ENCODE assay signal across 8 mouse cellular contexts in the genomic region with DNA sequence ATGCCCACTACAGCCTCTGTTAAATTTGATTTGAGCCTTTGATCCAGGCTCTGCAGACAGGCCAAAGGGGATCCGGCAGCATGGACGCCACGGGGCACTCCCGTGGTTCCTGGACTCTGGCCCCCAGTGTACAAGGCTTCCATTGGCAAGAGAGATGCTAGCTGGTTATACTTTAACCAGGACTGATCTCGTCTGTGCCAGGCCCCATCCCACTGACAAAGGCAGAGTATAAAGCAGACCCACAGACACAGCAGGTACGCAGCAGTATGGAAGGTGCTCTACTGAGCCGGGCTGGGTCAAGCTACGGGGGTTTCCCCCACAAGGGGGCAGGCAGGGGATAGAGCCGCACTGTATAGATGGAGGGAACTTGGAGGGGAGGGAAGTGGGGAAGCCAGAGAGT. TPM values are rescaled to one million over a fixed set of nuclear protein-coding genes. Genes with fewer than 3 reads are reported as not detected.
DNase-seq lines count a peak whose midpoint lies in the region; ATAC-seq and TF ChIP-seq lines count a peak whose summit lies in the region.
"Had no signal": no experiment of that assay in that cellular context is flagged by ENCODE, and none has a peak within 500 bp of the region (broad histone marks: within the 10 kb centered on the region; RNA-seq: fewer than 3 reads in every experiment).

No protein-coding gene starts in this region.

- peaks cover 52% of the 10 kb centered on the region for H3K27me3 ChIP-seq in E14TG2a.4 (ENCODE audit: insufficient read depth, low read length)

- H3K9me3 ChIP-seq in E14TG2a.4 (ENCODE audit: low read length) = no peaks in the 10 kb centered on the region
- H3K9me3 ChIP-seq: midbrain, embryonic 13.5 days had no signal

- no peak overlapping the region; the same call in 1 of the 2 replicates for H3K4me3 ChIP-seq in E14TG2a.4 (replicated peaks; ENCODE audit: low read length)
- H3K4me3 ChIP-seq: midbrain, embryonic 13.5 days had no signal

- DNase-seq in ES-CJ7 (ENCODE audit: low read depth, low spot score) (peak; percentile 73), liver (peak; percentile 82)
- DNase-seq in left cerebral cortex, postnatal 10 days (ENCODE audit: extremely low spot score in 1 of 2, low spot score in 2 of 2) = no peak
- no peak for DNase-seq in frontal cortex, postnatal 36 days (ENCODE audit: low spot score in 2 of 2)
- no peak for DNase-seq in left cerebral cortex, postnatal 36 days (ENCODE audit: low spot score in 2 of 2)

- peak; percentile 54 for ATAC-seq in erythroid progenitor cell, adult 5-6 weeks (replicated peaks; ENCODE audit: low FRiP score, poor library complexity, severe bottlenecking)
- ATAC-seq: midbrain, embryonic 13.5 days had no signal

- peak; percentile 50 for TF ChIP-seq CTCF in E14TG2a.4 (conservative IDR thresholded peaks at IDR 0.05; ENCODE audit: low read length)

- no peaks in the 10 kb centered on the region for H3K36me3 ChIP-seq in E14TG2a.4 (ENCODE audit: insufficient read depth, low read length)
- H3K36me3 ChIP-seq: midbrain, embryonic 13.5 days had no signal

- intact Hi-C loops in left cerebral cortex, postnatal 10 days (cut with DNase I) = no loop called here
- intact Hi-C loops in left cerebral cortex, postnatal 36 days (cut with DNase I) = no loop called here

- peaks cover 34% of the 10 kb centered on the region for H3K4me1 ChIP-seq in E14TG2a.4 (replicated peaks; ENCODE audit: low read depth, low read length)

RNA-seq across cellular contexts. Expression of gene Pklr, which starts 0.4 kb away (rescaled TPM):
- 13.8 and 16.6 TPM in 2 replicates for total RNA-seq in erythroid progenitor cell, adult 5-6 weeks (2015; ENCODE audit: low replicate concordance)
- 5.5 TPM in 2 replicates for total RNA-seq in erythroid progenitor cell, adult 5-6 weeks (2017; ENCODE audit: low replicate concordance)
- total RNA-seq in left cerebral cortex, postnatal 10 days (2021) = not detected
- total RNA-seq in left cerebral cortex, postnatal 36 days (2021) = not detected

RNA-seq across cellular contexts. Expression of gene Hcn3, which starts 23.6 kb away (rescaled TPM):
- not detected in 2 replicates for total RNA-seq in erythroid progenitor cell, adult 5-6 weeks (2015; ENCODE audit: low replicate concordance)
- total RNA-seq in erythroid progenitor cell, adult 5-6 weeks (2017; ENCODE audit: low replicate concordance) = 3.3 TPM in 1 of 2 replicates, not detected in the other
- 10 to 100 TPM; 37.0 to 48.6 TPM for total RNA-seq in left cerebral cortex, postnatal 10 days (2021)
- total RNA-seq in left cerebral cortex, postnatal 36 days (2021) = 10 to 100 TPM; 12.9 to 19.1 TPM

RNA-seq across cellular contexts. Expression of gene Clk2, which starts 28.2 kb away (rescaled TPM):
- total RNA-seq in erythroid progenitor cell, adult 5-6 weeks (2015; ENCODE audit: low replicate concordance) = 42.5 and 52.8 TPM in 2 replicates
- total RNA-seq in erythroid progenitor cell, adult 5-6 weeks (2017; ENCODE audit: low replicate concordance) = 41.1 and 50.4 TPM in 2 replicates
- 10 to 100 TPM; 42.3 to 47.3 TPM for total RNA-seq in left cerebral cortex, postnatal 10 days (2021)
- 10 to 100 TPM; 36.8 to 52.2 TPM for total RNA-seq in left cerebral cortex, postnatal 36 days (2021)

RNA-seq across cellular contexts. Expression of gene Fdps, which starts 34.6 kb away (rescaled TPM):
- 20.1 and 28.5 TPM in 2 replicates for total RNA-seq in erythroid progenitor cell, adult 5-6 weeks (2015; ENCODE audit: low replicate concordance)
- 30.0 and 31.4 TPM in 2 replicates for total RNA-seq in erythroid progenitor cell, adult 5-6 weeks (2017; ENCODE audit: low replicate concordance)
- 100 to 1,000 TPM; 165 to 177 TPM for total RNA-seq in left cerebral cortex, postnatal 10 days (2021)
- 10 to 100 TPM; 79.8 to 94.6 TPM for total RNA-seq in left cerebral cortex, postnatal 36 days (2021)

RNA-seq across cellular contexts. Expression of gene Gm43738, which starts 35.5 kb away (rescaled TPM):
- total RNA-seq in erythroid progenitor cell, adult 5-6 weeks (2015; ENCODE audit: low replicate concordance) = not detected in 2 replicates
- not detected in 2 replicates for total RNA-seq in erythroid progenitor cell, adult 5-6 weeks (2017; ENCODE audit: low replicate concordance)
- under 1 TPM in 1 of 2 experiments, not detected in 1; 0.19 TPM for total RNA-seq in left cerebral cortex, postnatal 10 days (2021)
- under 1 TPM; 0.15 to 0.43 TPM for total RNA-seq in left cerebral cortex, postnatal 36 days (2021)

Comparison
In these comparisons a context has a peak if more than half of its experiments do, and no peak if none do; other contexts are left out.
1. DNase-seq: peak in ES-CJ7 (single experiment) and liver (single experiment); none in left cerebral cortex, postnatal 10 days (0 of 2), frontal cortex, postnatal 36 days (0 of 2) and left cerebral cortex, postnatal 36 days (0 of 2).
2. RNA of gene Pklr, which starts 0.4 kb away (total RNA-seq): 5.5 to 16.6 TPM in erythroid progenitor cell, adult 5-6 weeks; not detected in left cerebral cortex, postnatal 10 days and not detected in left cerebral cortex, postnatal 36 days; every median in the first group is over 4 times any median in the second.